In genomic region chr5:8868019-8868418, GRCm38 (mm10) we compare ENCODE assay signal across 9 mouse cellular contexts. TPM values are rescaled to one million over a fixed set of nuclear protein-coding genes. Genes with fewer than 3 reads are reported as not detected.
DNase-seq lines count a peak whose midpoint lies in the region; ATAC-seq and TF ChIP-seq lines count a peak whose summit lies in the region.
"Had no signal": no experiment of that assay in that cellular context is flagged by ENCODE, and none has a peak within 500 bp of the region (broad histone marks: within the 10 kb centered on the region; RNA-seq: fewer than 3 reads in every experiment).

No protein-coding gene starts in this region.

- no peak overlapping the region for H3K9ac ChIP-seq in forebrain, embryonic 16.5 days (replicated peaks; ENCODE audit: low read depth, low read length)
- no peak overlapping the region for H3K9ac ChIP-seq in neural tube, embryonic 15.5 days (replicated peaks)
- H3K9ac ChIP-seq in forebrain, postnatal 0 days: no peak overlapping the region
- no peak overlapping the region for H3K9ac ChIP-seq in liver, adult 2 months (ENCODE audit: low read depth, low read length)

- H3K27me3 ChIP-seq in forebrain, embryonic 10.5 days (ENCODE audit: poor library complexity, severe bottlenecking): no peaks in the 10 kb centered on the region
- no peaks in the 10 kb centered on the region for H3K27me3 ChIP-seq in forebrain, embryonic 16.5 days (replicated peaks; ENCODE audit: control insufficient read depth, insufficient read depth, low read length)
- no peaks in the 10 kb centered on the region for H3K27me3 ChIP-seq in neural tube, embryonic 15.5 days (replicated peaks)
- H3K27me3 ChIP-seq in forebrain, postnatal 0 days (ENCODE audit: insufficient read depth, low read length): no peaks in the 10 kb centered on the region
- no peaks in the 10 kb centered on the region for H3K27me3 ChIP-seq in liver, adult 2 months (ENCODE audit: control insufficient read depth, insufficient read depth, low read length)

- no peak for TF ChIP-seq POLR2A in liver, adult 2 months (IDR thresholded peaks at IDR 0.05; ENCODE audit: extremely low read depth, insufficient read depth, low read length)

- ATAC-seq in forebrain, embryonic 16.5 days: no peak
- no peak for ATAC-seq in neural tube, embryonic 15.5 days (ENCODE audit: low FRiP score)
- ATAC-seq in forebrain, postnatal 0 days: no peak

- H3K36me3 ChIP-seq in forebrain, embryonic 10.5 days (replicated peaks): no peaks in the 10 kb centered on the region
- no peaks in the 10 kb centered on the region for H3K36me3 ChIP-seq in forebrain, embryonic 16.5 days (ENCODE audit: control insufficient read depth, insufficient read depth)
- H3K36me3 ChIP-seq in neural tube, embryonic 15.5 days: no peaks in the 10 kb centered on the region
- H3K36me3 ChIP-seq in forebrain, postnatal 0 days (ENCODE audit: insufficient read depth): no peaks in the 10 kb centered on the region
- H3K36me3 ChIP-seq in liver, adult 2 months (ENCODE audit: control insufficient read depth, insufficient read depth, low read length): no peaks in the 10 kb centered on the region

- H3K4me3 ChIP-seq in forebrain, embryonic 10.5 days: no peak overlapping the region
- no peak overlapping the region for H3K4me3 ChIP-seq in forebrain, embryonic 16.5 days (replicated peaks; ENCODE audit: low read length)
- H3K4me3 ChIP-seq in neural tube, embryonic 15.5 days (replicated peaks): no peak overlapping the region
- H3K4me3 ChIP-seq in forebrain, postnatal 0 days (ENCODE audit: low read depth, low read length): no peak overlapping the region
- H3K4me3 ChIP-seq in liver, adult 2 months (ENCODE audit: insufficient read depth, low read depth, low read length): no peak overlapping the region

- H3K4me1 ChIP-seq in forebrain, embryonic 10.5 days: peaks cover 10% of the 10 kb centered on the region
- no peaks in the 10 kb centered on the region for H3K4me1 ChIP-seq in forebrain, embryonic 16.5 days (replicated peaks; ENCODE audit: control insufficient read depth, insufficient read depth, low read length)
- H3K4me1 ChIP-seq in neural tube, embryonic 15.5 days: no peaks in the 10 kb centered on the region
- no peaks in the 10 kb centered on the region for H3K4me1 ChIP-seq in forebrain, postnatal 0 days (ENCODE audit: insufficient read depth)
- peaks cover 10% of the 10 kb centered on the region for H3K4me1 ChIP-seq in liver, adult 2 months (ENCODE audit: control insufficient read depth, insufficient read depth, low read length)

- no peaks in the 10 kb centered on the region for H3K9me3 ChIP-seq in forebrain, embryonic 10.5 days
- H3K9me3 ChIP-seq in forebrain, embryonic 16.5 days (ENCODE audit: control insufficient read depth, low read length): no peaks in the 10 kb centered on the region
- no peaks in the 10 kb centered on the region for H3K9me3 ChIP-seq in neural tube, embryonic 15.5 days (replicated peaks)
- no peaks in the 10 kb centered on the region for H3K9me3 ChIP-seq in forebrain, postnatal 0 days (ENCODE audit: low read length)

- DNase-seq in forebrain, embryonic 10.5 days (ENCODE audit: extremely low spot score, low spot score): peak; percentile 22
- DNase-seq in neural tube, embryonic 10.5 days (ENCODE audit: extremely low spot score, low spot score): peak; percentile 19
- peak; percentile 1 for DNase-seq in forebrain, postnatal 0 days
- DNase-seq in liver, adult 2 months (ENCODE audit: extremely low read depth, low read depth, low spot score): peak; percentile 70
- DNase-seq in spleen, postnatal 36 days (ENCODE audit: low spot score in 2 of 2): peak; percentile 10 to 14
- DNase-seq in testis, postnatal 14 days (ENCODE audit: low spot score): no peak

- TF ChIP-seq CTCF in forebrain, postnatal 0 days (IDR thresholded peaks at IDR 0.05; ENCODE audit: low read depth): peak; percentile 35; the same call in 1 of the 2 replicates
- peak; percentile 66 for TF ChIP-seq CTCF in liver, adult 2 months (IDR thresholded peaks at IDR 0.05; ENCODE audit: low read depth, low read length)

- WGBS in forebrain, embryonic 10.5 days: 10% methylated on average over 1 of the region's 1 CpGs
- WGBS in forebrain, embryonic 16.5 days: 10% methylated on average over 1 of the region's 1 CpGs
- WGBS in neural tube, embryonic 15.5 days: 3% methylated on average over 1 of the region's 1 CpGs
- 21% methylated on average over 1 of the region's 1 CpGs for WGBS in forebrain, postnatal 0 days
- WGBS in liver, adult 2 months: 5% methylated on average over 1 of the region's 1 CpGs

- H3K4me2 ChIP-seq in forebrain, embryonic 16.5 days (ENCODE audit: low read length): no peak overlapping the region
- no peak overlapping the region for H3K4me2 ChIP-seq in neural tube, embryonic 15.5 days
- H3K4me2 ChIP-seq in forebrain, postnatal 0 days (ENCODE audit: low read depth): no peak overlapping the region

- 0 out of 2 replicates have a peak overlapping the region, but pooled peaks have one; percentile 40 for H3K27ac ChIP-seq in forebrain, embryonic 10.5 days
- no peak overlapping the region for H3K27ac ChIP-seq in forebrain, embryonic 16.5 days (ENCODE audit: low read length)
- no peak overlapping the region for H3K27ac ChIP-seq in neural tube, embryonic 15.5 days (replicated peaks)
- no peak overlapping the region for H3K27ac ChIP-seq in forebrain, postnatal 0 days (ENCODE audit: low read depth, low read length)
- H3K27ac ChIP-seq in liver, adult 2 months (replicated peaks; ENCODE audit: insufficient read depth, low read depth, low read length): no peak overlapping the region

- no peaks in the 10 kb centered on the region for H3K79me2 ChIP-seq in liver, adult 2 months (ENCODE audit: control insufficient read depth, insufficient read depth, low read length)

RNA-seq across cellular contexts. Expression of gene Abcb4, which starts 25.5 kb away (rescaled TPM):
- 0.29 and 0.64 TPM in 2 replicates for polyA plus RNA-seq in forebrain, embryonic 10.5 days (2016; fragmentation: Nextera tagmentation; extraction: Ambion mirVana)
- polyA plus RNA-seq in forebrain, embryonic 16.5 days (2015; fragmentation: Nextera tagmentation; extraction: Ambion mirVana): 0.51 and 0.76 TPM in 2 replicates
- polyA plus RNA-seq in neural tube, embryonic 15.5 days (2015; fragmentation: Nextera tagmentation; extraction: Ambion mirVana): 0.78 and 0.87 TPM in 2 replicates
- total RNA-seq in forebrain, postnatal 0 days (2014; rRNA removed): 1.6 and 2.0 TPM in 2 replicates
- polyA plus RNA-seq in forebrain, postnatal 0 days (2015; fragmentation: Nextera tagmentation; extraction: Ambion mirVana): 0.47 and 0.49 TPM in 2 replicates
- 164 and 202 TPM in 2 replicates for total RNA-seq in liver, adult 2 months (2014; rRNA removed)
- polyA plus RNA-seq in liver, adult 2 months (2012; rRNA removed): 66.9 and 77.2 TPM in 2 replicates
- total RNA-seq: ES-E14 had no signal

Comparison
In these comparisons a context has a peak if more than half of its experiments do, and no peak if none do; other contexts are left out.
1. RNA of gene Abcb4, which starts 25.5 kb away (polyA plus RNA-seq): 66.9 to 77.2 TPM in liver, adult 2 months; 0.78 to 0.87 TPM in neural tube, embryonic 15.5 days, 0.51 to 0.76 TPM in forebrain, embryonic 16.5 days, 0.47 to 0.49 TPM in forebrain, postnatal 0 days and 0.29 to 0.64 TPM in forebrain, embryonic 10.5 days; every median in the first group is over 10 times any median in the second.